Mouse (Mus musculus): ENCODE measurements at regions not wholly inside any gene's neighbourhood (a gene's known extent, or its start where the extent isn't known, plus 50 kb on each side); places are given as distances from the start of the nearest gene placed in this dataset.
A peak's percentile ranks its signal among the peaks of the same experiment; 100 is the strongest.

- 22% methylated on average over 8 of the region's 8 CpGs for WGBS
- H3K36me3 ChIP-seq (ENCODE audit: control insufficient read depth, insufficient read depth, low read length) = no peaks in the 10 kb centered on the region
- H3K4me1 ChIP-seq (replicated peaks; ENCODE audit: control insufficient read depth, insufficient read depth, low read length) = peaks cover 5% of the 10 kb centered on the region; the same call in 1 of the 2 replicates
- H3K4me3 ChIP-seq (ENCODE audit: low read depth, low read length) = no peak overlapping the region
- no peak overlapping the region for H3K9ac ChIP-seq (ENCODE audit: low read depth, low read length)
- DNase-seq (ENCODE audit: low spot score) = peak; percentile 48
- no peaks in the 10 kb centered on the region for H3K27me3 ChIP-seq (ENCODE audit: control insufficient read depth, insufficient read depth, low read length)
- ATAC-seq (ENCODE audit: low FRiP score) = peak; percentile 64; the same call in 1 of the 2 replicates
- H3K4me2 ChIP-seq (replicated peaks; ENCODE audit: low read depth, low read length) = no peak overlapping the region
- H3K9me3 ChIP-seq (ENCODE audit: control insufficient read depth, low read length) = no peaks in the 10 kb centered on the region
- H3K27ac ChIP-seq (ENCODE audit: low read depth, low read length) = no peak overlapping the region
Observed at GRCm38 (mm10) chr7:83093923-83094355, 226.8 kb downstream of the Mex3b start.

GRCm38 (mm10) chr7:83094899-83095298, 227.8 kb downstream of the Mex3b start:
- Histone ChIP-seq H3K9ac (ENCODE audit: low read depth, low read length) (no peak overlapping the region), H3K9me3 (ENCODE audit: control insufficient read depth, low read length) (no peaks in the 10 kb centered on the region), H3K4me3 (ENCODE audit: low read depth, low read length) (no peak overlapping the region), H3K27me3 (ENCODE audit: control insufficient read depth, insufficient read depth, low read length) (no peaks in the 10 kb centered on the region), H3K36me3 (ENCODE audit: control insufficient read depth, insufficient read depth, low read length) (no peaks in the 10 kb centered on the region), H3K4me2 (replicated peaks; ENCODE audit: low read depth, low read length) (no peak overlapping the region), H3K27ac (ENCODE audit: low read depth, low read length) (no peak overlapping the region), H3K4me1 (replicated peaks; ENCODE audit: control insufficient read depth, insufficient read depth, low read length) (peaks cover 3% of the 10 kb centered on the region; the same call in 1 of the 2 replicates)
- WGBS = 58% methylated on average over 3 of the region's 3 CpGs
- no peak for DNase-seq (ENCODE audit: low spot score)
- ATAC-seq (ENCODE audit: low FRiP score) = no peak

- H3K4me3 ChIP-seq (ENCODE audit: low read depth, low read length) = no peak overlapping the region
- no peaks in the 10 kb centered on the region for H3K9me3 ChIP-seq (ENCODE audit: control insufficient read depth, low read length)
- no peak overlapping the region for H3K4me2 ChIP-seq (replicated peaks; ENCODE audit: low read depth, low read length)
- ATAC-seq (ENCODE audit: low FRiP score) = no peak
- H3K9ac ChIP-seq (ENCODE audit: low read depth, low read length) = no peak overlapping the region
- peaks cover 3% of the 10 kb centered on the region; the same call in 1 of the 2 replicates for H3K4me1 ChIP-seq (replicated peaks; ENCODE audit: control insufficient read depth, insufficient read depth, low read length)
- no peak overlapping the region for H3K27ac ChIP-seq (ENCODE audit: low read depth, low read length)
- H3K27me3 ChIP-seq (ENCODE audit: control insufficient read depth, insufficient read depth, low read length) = no peaks in the 10 kb centered on the region
- no peak for DNase-seq (ENCODE audit: low spot score)
- H3K36me3 ChIP-seq (ENCODE audit: control insufficient read depth, insufficient read depth, low read length) = no peaks in the 10 kb centered on the region
- WGBS = 75% methylated on average over 3 of the region's 3 CpGs
Observed at GRCm38 (mm10) chr7:83095593-83095992, 228.5 kb downstream of the Mex3b start.

- DNase-seq (ENCODE audit: low spot score) (no peak), ATAC-seq (ENCODE audit: low FRiP score) (no peak)
- no peaks in the 10 kb centered on the region for H3K9me3 ChIP-seq (ENCODE audit: control insufficient read depth, low read length)
- no peak overlapping the region for H3K4me2 ChIP-seq (replicated peaks; ENCODE audit: low read depth, low read length)
- H3K4me1 ChIP-seq (replicated peaks; ENCODE audit: control insufficient read depth, insufficient read depth, low read length) = no peaks in the 10 kb centered on the region
- H3K36me3 ChIP-seq (ENCODE audit: control insufficient read depth, insufficient read depth, low read length) = no peaks in the 10 kb centered on the region
- H3K27me3 ChIP-seq (ENCODE audit: control insufficient read depth, insufficient read depth, low read length) = no peaks in the 10 kb centered on the region
- WGBS = 87% methylated on average over 1 of the region's 1 CpGs
- no peak overlapping the region for H3K27ac ChIP-seq (ENCODE audit: low read depth, low read length)
- H3K4me3 ChIP-seq (ENCODE audit: low read depth, low read length) = no peak overlapping the region
- no peak overlapping the region for H3K9ac ChIP-seq (ENCODE audit: low read depth, low read length)
Observed at GRCm38 (mm10) chr7:83104426-83104825, 237.3 kb downstream of the Mex3b start.

- no peaks in the 10 kb centered on the region for H3K27me3 ChIP-seq (ENCODE audit: control insufficient read depth, insufficient read depth, low read length)
- no peaks in the 10 kb centered on the region for H3K4me1 ChIP-seq (replicated peaks; ENCODE audit: control insufficient read depth, insufficient read depth, low read length)
- no peak overlapping the region for H3K4me2 ChIP-seq (replicated peaks; ENCODE audit: low read depth, low read length)
- no peak overlapping the region for H3K9ac ChIP-seq (ENCODE audit: low read depth, low read length)
- ATAC-seq (ENCODE audit: low FRiP score) (no peak), DNase-seq (ENCODE audit: low spot score) (no peak)
- H3K4me3 ChIP-seq (ENCODE audit: low read depth, low read length) = no peak overlapping the region
- no peaks in the 10 kb centered on the region for H3K9me3 ChIP-seq (ENCODE audit: control insufficient read depth, low read length)
- no peak overlapping the region for H3K27ac ChIP-seq (ENCODE audit: low read depth, low read length)
- no peaks in the 10 kb centered on the region for H3K36me3 ChIP-seq (ENCODE audit: control insufficient read depth, insufficient read depth, low read length)
Observed at GRCm38 (mm10) chr7:83105672-83106071, 238.5 kb downstream of the Mex3b start.

- Histone ChIP-seq H3K27ac (ENCODE audit: low read depth, low read length) (no peak overlapping the region), H3K9me3 (ENCODE audit: control insufficient read depth, low read length) (no peaks in the 10 kb centered on the region), H3K4me3 (ENCODE audit: low read depth, low read length) (no peak overlapping the region), H3K9ac (ENCODE audit: low read depth, low read length) (no peak overlapping the region), H3K27me3 (ENCODE audit: control insufficient read depth, insufficient read depth, low read length) (no peaks in the 10 kb centered on the region), H3K4me2 (replicated peaks; ENCODE audit: low read depth, low read length) (no peak overlapping the region), H3K36me3 (ENCODE audit: control insufficient read depth, insufficient read depth, low read length) (no peaks in the 10 kb centered on the region), H3K4me1 (replicated peaks; ENCODE audit: control insufficient read depth, insufficient read depth, low read length) (no peaks in the 10 kb centered on the region)
- DNase-seq (ENCODE audit: low spot score) (no peak), ATAC-seq (ENCODE audit: low FRiP score) (no peak)
- 76% methylated on average over 6 of the region's 6 CpGs for WGBS
Observed at GRCm38 (mm10) chr7:83111217-83111823, 244.2 kb downstream of the Mex3b start.

GRCm38 (mm10) chr7:83116487-83116886, 249.4 kb downstream of the Mex3b start:
- H3K4me2 ChIP-seq (replicated peaks; ENCODE audit: low read depth, low read length) = no peak overlapping the region
- H3K4me1 ChIP-seq (replicated peaks; ENCODE audit: control insufficient read depth, insufficient read depth, low read length) = no peaks in the 10 kb centered on the region
- no peaks in the 10 kb centered on the region for H3K27me3 ChIP-seq (ENCODE audit: control insufficient read depth, insufficient read depth, low read length)
- no peak overlapping the region for H3K27ac ChIP-seq (ENCODE audit: low read depth, low read length)
- 89% methylated on average over 1 of the region's 1 CpGs for WGBS
- no peak overlapping the region for H3K9ac ChIP-seq (ENCODE audit: low read depth, low read length)
- no peak overlapping the region for H3K4me3 ChIP-seq (ENCODE audit: low read depth, low read length)
- ATAC-seq (ENCODE audit: low FRiP score) (no peak), DNase-seq (ENCODE audit: low spot score) (no peak)
- no peaks in the 10 kb centered on the region for H3K36me3 ChIP-seq (ENCODE audit: control insufficient read depth, insufficient read depth, low read length)
- no peaks in the 10 kb centered on the region for H3K9me3 ChIP-seq (ENCODE audit: control insufficient read depth, low read length)

GRCm38 (mm10) chr7:83117065-83117464, 249.9 kb downstream of the Mex3b start:
- ATAC-seq (ENCODE audit: low FRiP score) = no peak
- no peaks in the 10 kb centered on the region for H3K4me1 ChIP-seq (replicated peaks; ENCODE audit: control insufficient read depth, insufficient read depth, low read length)
- no peak overlapping the region for H3K27ac ChIP-seq (ENCODE audit: low read depth, low read length)
- WGBS = 86% methylated on average over 3 of the region's 3 CpGs
- no peak overlapping the region for H3K4me3 ChIP-seq (ENCODE audit: low read depth, low read length)
- H3K9ac ChIP-seq (ENCODE audit: low read depth, low read length) = no peak overlapping the region
- H3K4me2 ChIP-seq (replicated peaks; ENCODE audit: low read depth, low read length) = no peak overlapping the region
- no peaks in the 10 kb centered on the region for H3K9me3 ChIP-seq (ENCODE audit: control insufficient read depth, low read length)
- no peak for DNase-seq (ENCODE audit: low spot score)
- no peaks in the 10 kb centered on the region for H3K36me3 ChIP-seq (ENCODE audit: control insufficient read depth, insufficient read depth, low read length)
- H3K27me3 ChIP-seq (ENCODE audit: control insufficient read depth, insufficient read depth, low read length) = no peaks in the 10 kb centered on the region

- Histone ChIP-seq H3K27ac (ENCODE audit: low read depth, low read length) (no peak overlapping the region), H3K36me3 (ENCODE audit: control insufficient read depth, insufficient read depth, low read length) (no peaks in the 10 kb centered on the region), H3K4me2 (replicated peaks; ENCODE audit: low read depth, low read length) (no peak overlapping the region), H3K4me3 (ENCODE audit: low read depth, low read length) (no peak overlapping the region), H3K4me1 (replicated peaks; ENCODE audit: control insufficient read depth, insufficient read depth, low read length) (no peaks in the 10 kb centered on the region), H3K9ac (ENCODE audit: low read depth, low read length) (no peak overlapping the region), H3K27me3 (ENCODE audit: control insufficient read depth, insufficient read depth, low read length) (no peaks in the 10 kb centered on the region), H3K9me3 (ENCODE audit: control insufficient read depth, low read length) (no peaks in the 10 kb centered on the region)
- ATAC-seq (ENCODE audit: low FRiP score) (no peak), DNase-seq (ENCODE audit: low spot score) (no peak)
- 87% methylated on average over 4 of the region's 4 CpGs for WGBS
Observed at GRCm38 (mm10) chr7:83126196-83126595, 259.1 kb downstream of the Mex3b start.
